Mouse (Mus musculus) hindbrain, embryonic 15.5 days (tissue): Measurements from ENCODE around the gene Fam171a1. TPM values are rescaled to one million over a fixed set of nuclear protein-coding genes. Genes with fewer than 3 reads are reported as not detected.
"Not testable (repeated sequence)": the region's sequence is repeated elsewhere in the genome, so short reads cannot be mapped to it uniquely, and the experiment has no call there.

Experiments used
- ATAC-seq: fragments of 200-750 bp; cut with Nextera tagmentation; 2 replicates; pipeline ENCODE4 v1.8.0; 2017; ENCODE audit warnings: low read depth, moderate number of reproducible peaks, moderate TSS enrichment; ENCODE audit not compliant: low FRiP score
- H3K27ac ChIP-seq: fragments of 300-500 bp; sonication (generic); replicated peaks from 2 replicates; pipeline ENCODE4 v1.5.1; 2015; ENCODE audit warnings: mild to moderate bottlenecking, inconsistent platforms
- H3K27me3 ChIP-seq: fragments of 300-500 bp; sonication (generic); 2 replicates; pipeline ENCODE4 v1.6.1; 2015; ENCODE audit warnings: control low read depth, inconsistent platforms
- H3K36me3 ChIP-seq: fragments of 300-500 bp; sonication (generic); 2 replicates; pipeline ENCODE4 v1.6.1; 2015; ENCODE audit warnings: control low read depth, inconsistent platforms
- H3K4me1 ChIP-seq: fragments of 300-500 bp; sonication (generic); replicated peaks from 2 replicates; pipeline ENCODE4 v1.6.1; 2015; ENCODE audit warnings: control low read depth, inconsistent platforms
- H3K4me2 ChIP-seq: fragments of 300-500 bp; sonication (generic); 2 replicates; pipeline ENCODE4 v1.6.1; 2015; ENCODE audit warnings: moderate library complexity, mild to moderate bottlenecking, inconsistent platforms
- H3K4me3 ChIP-seq: fragments of 300-500 bp; sonication (generic); 2 replicates; pipeline ENCODE4 v1.5.1; 2015; ENCODE audit warnings: mild to moderate bottlenecking, inconsistent platforms
- H3K9ac ChIP-seq: fragments of 300-500 bp; sonication (generic); 2 replicates; pipeline ENCODE4 v1.6.1; 2015; ENCODE audit warnings: inconsistent platforms
- H3K9me3 ChIP-seq: fragments of 300-500 bp; sonication (generic); 2 replicates; pipeline ENCODE4 v1.6.1; 2016; ENCODE audit warnings: control low read depth, inconsistent platforms
- WGBS: fragments of 180-500 bp; shearing (Covaris S2); methylation state at CpG from one replicate; pipeline ENCODE4 v1.1.7; 2015; 5-methylcytosine and 5-hydroxymethylcytosine counted together
- polyA plus RNA-seq: library from polyadenylated mRNA; unstranded; fragments of >200 nt; fragmentation: Nextera tagmentation; extraction: Ambion mirVana; gene quantifications from 2 replicates; pipeline ENCODE4 v1.2.1, GENCODE M21; 2015

Gene Fam171a1
- 48.2 and 49.5 TPM in 2 replicates for polyA plus RNA-seq

DNA sequence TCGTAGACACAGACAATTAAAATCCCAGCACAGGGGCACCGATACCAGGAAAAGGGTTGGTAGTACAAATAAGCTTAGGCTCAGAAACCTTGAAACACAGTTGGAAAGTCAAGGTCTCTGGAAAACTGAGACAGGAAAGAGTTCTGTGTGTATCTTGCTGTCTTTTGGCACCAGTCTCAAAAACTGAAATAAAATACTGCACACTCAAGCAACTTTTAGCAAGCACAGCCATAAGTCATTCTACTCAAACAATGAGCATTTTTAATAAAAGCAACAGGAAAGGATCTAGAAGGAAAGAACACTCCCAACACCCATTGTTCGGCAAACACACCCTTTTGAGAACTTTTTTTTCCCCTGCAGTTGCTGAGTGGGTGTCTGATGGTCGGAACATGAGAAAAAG lies at the start of gene Fam171a1:
Gene Fam171a1, plus strand, starts transcription at position 359 of the 400 bp plus-strand sequence.
- H3K27ac ChIP-seq = no peak within 1 kb of the TSS
- WGBS = 83% methylated on average over 4 of the region's 4 CpGs

GRCm38 (mm10) chr2:3069140-3069539 lies 44.9 kb upstream of the Fam171a1 start:
- Histone ChIP-seq H3K27ac (no peak overlapping the region), H3K36me3 (no peaks in the 10 kb centered on the region), H3K9ac (no peak overlapping the region), H3K9me3 (peaks cover 9% of the 10 kb centered on the region; the same call in 1 of the 2 replicates), H3K4me1 (no peaks in the 10 kb centered on the region), H3K4me3 (no peak overlapping the region), H3K27me3 (no peaks in the 10 kb centered on the region), H3K4me2 (no peak overlapping the region)
- 94% methylated on average over 1 of the region's 1 CpGs for WGBS
- ATAC-seq = no peak

More for the DNA sequence above, at the start of gene Fam171a1:
- no peaks in the 10 kb centered on the region; the same call in 1 of the 2 replicates for H3K4me1 ChIP-seq
- no peak for ATAC-seq
- no peaks in the 10 kb centered on the region for H3K36me3 ChIP-seq
- H3K9me3 ChIP-seq = no peaks in the 10 kb centered on the region
- no peak within 1 kb of the TSS for H3K4me3 ChIP-seq
- no peak within 1 kb of the TSS for H3K9ac ChIP-seq
- H3K27me3 ChIP-seq = no peaks in the 10 kb centered on the region
- no peak within 1 kb of the TSS for H3K4me2 ChIP-seq

DNA sequence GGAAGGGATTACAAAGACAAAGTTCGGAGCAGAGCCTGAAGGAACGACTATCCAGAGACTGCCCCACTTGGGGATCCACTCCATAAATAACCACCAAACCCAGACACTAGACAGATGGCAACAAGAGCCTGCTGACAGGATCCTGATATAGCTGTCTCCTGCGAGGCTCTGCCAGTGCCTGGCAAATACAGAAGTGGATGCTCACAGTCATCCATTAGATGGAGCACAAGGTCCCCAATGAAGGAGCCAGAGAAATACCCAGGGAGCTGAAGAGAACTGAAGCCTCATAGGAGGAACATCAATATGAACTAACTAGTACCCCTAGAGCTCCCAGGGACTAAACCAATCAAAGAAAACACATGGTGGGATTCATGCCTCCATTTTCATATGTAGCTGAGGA lies 25.7 kb upstream of the Fam171a1 start:
- H3K27me3 ChIP-seq, H3K4me2 ChIP-seq, H3K4me3 ChIP-seq, H3K9me3 ChIP-seq, H3K36me3 ChIP-seq, H3K4me1 ChIP-seq, H3K27ac ChIP-seq, H3K9ac ChIP-seq, ATAC-seq: not testable (repeated sequence)
- WGBS = 87% methylated on average over 3 of the region's 3 CpGs

- WGBS = 16% methylated on average over 1 of the region's 1 CpGs
- no peak overlapping the region for H3K4me2 ChIP-seq
- ATAC-seq = no peak
- no peak overlapping the region for H3K27ac ChIP-seq
- no peak overlapping the region for H3K4me3 ChIP-seq
- no peak overlapping the region for H3K9ac ChIP-seq
- H3K4me1 ChIP-seq = no peaks in the 10 kb centered on the region
- H3K36me3 ChIP-seq = no peaks in the 10 kb centered on the region
- no peaks in the 10 kb centered on the region for H3K9me3 ChIP-seq
- H3K27me3 ChIP-seq = no peaks in the 10 kb centered on the region
These were observed 24.8 kb upstream of the Fam171a1 start for GRCm38 (mm10) chr2:3089274-3089673.

GRCm38 (mm10) chr2:3096101-3096500 lies 17.9 kb upstream of the Fam171a1 start:
- Histone ChIP-seq H3K9me3 (no peaks in the 10 kb centered on the region), H3K4me2 (no peak overlapping the region), H3K9ac (no peak overlapping the region), H3K36me3 (no peaks in the 10 kb centered on the region), H3K27me3 (no peaks in the 10 kb centered on the region), H3K27ac (no peak overlapping the region), H3K4me3 (no peak overlapping the region), H3K4me1 (no peaks in the 10 kb centered on the region)
- WGBS = 81% methylated on average over 1 of the region's 1 CpGs
- no peak for ATAC-seq

DNA sequence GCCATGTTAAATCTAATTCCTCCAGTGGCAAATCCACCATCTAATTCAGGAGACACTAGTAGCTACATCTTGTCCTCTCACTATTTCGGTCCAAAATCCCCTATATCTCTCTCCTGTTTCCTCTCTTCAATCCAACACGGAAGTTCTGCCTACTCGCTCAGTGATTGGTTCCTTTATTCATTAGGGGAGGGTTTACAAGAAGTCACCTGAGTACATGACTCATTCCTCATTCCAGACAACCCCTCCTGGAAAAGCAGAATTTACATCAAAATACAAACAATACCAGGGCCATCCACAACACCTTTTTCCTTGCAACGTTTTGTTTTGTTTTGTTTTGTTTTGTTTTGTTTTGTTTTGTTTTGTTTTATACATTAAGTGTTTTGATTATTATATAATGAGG lies 14.1 kb upstream of the Fam171a1 start:
- H3K27ac ChIP-seq = no peak overlapping the region
- ATAC-seq = no peak
- no peaks in the 10 kb centered on the region for H3K9me3 ChIP-seq
- H3K4me3 ChIP-seq = no peak overlapping the region
- H3K36me3 ChIP-seq = no peaks in the 10 kb centered on the region
- no peaks in the 10 kb centered on the region for H3K4me1 ChIP-seq
- 80% methylated on average over 4 of the region's 4 CpGs for WGBS
- no peak overlapping the region for H3K4me2 ChIP-seq
- H3K27me3 ChIP-seq = no peaks in the 10 kb centered on the region
- H3K9ac ChIP-seq = no peak overlapping the region

- no peak for ATAC-seq
These were observed 12.6 kb upstream of the Fam171a1 start for GRCm38 (mm10) chr2:3101292-3101957.

GRCm38 (mm10) chr2:3102360-3102759 lies 11.7 kb upstream of the Fam171a1 start:
- no peak overlapping the region for H3K4me3 ChIP-seq
- 86% methylated on average over 3 of the region's 3 CpGs for WGBS
- H3K27me3 ChIP-seq = no peaks in the 10 kb centered on the region
- no peak overlapping the region for H3K4me2 ChIP-seq
- ATAC-seq = no peak
- no peaks in the 10 kb centered on the region for H3K36me3 ChIP-seq
- H3K27ac ChIP-seq = no peak overlapping the region
- H3K9me3 ChIP-seq = no peaks in the 10 kb centered on the region
- H3K9ac ChIP-seq = no peak overlapping the region
- H3K4me1 ChIP-seq = no peaks in the 10 kb centered on the region

More at GRCm38 (mm10) chr2:3101292-3101957, 12.6 kb upstream of the Fam171a1 start:
- Histone ChIP-seq H3K9me3 (no peaks in the 10 kb centered on the region), H3K4me1 (no peaks in the 10 kb centered on the region), H3K9ac (no peak overlapping the region), H3K27ac (no peak overlapping the region), H3K4me3 (no peak overlapping the region), H3K36me3 (no peaks in the 10 kb centered on the region), H3K27me3 (no peaks in the 10 kb centered on the region), H3K4me2 (no peak overlapping the region)
- WGBS = 90% methylated on average over 2 of the region's 2 CpGs

DNA sequence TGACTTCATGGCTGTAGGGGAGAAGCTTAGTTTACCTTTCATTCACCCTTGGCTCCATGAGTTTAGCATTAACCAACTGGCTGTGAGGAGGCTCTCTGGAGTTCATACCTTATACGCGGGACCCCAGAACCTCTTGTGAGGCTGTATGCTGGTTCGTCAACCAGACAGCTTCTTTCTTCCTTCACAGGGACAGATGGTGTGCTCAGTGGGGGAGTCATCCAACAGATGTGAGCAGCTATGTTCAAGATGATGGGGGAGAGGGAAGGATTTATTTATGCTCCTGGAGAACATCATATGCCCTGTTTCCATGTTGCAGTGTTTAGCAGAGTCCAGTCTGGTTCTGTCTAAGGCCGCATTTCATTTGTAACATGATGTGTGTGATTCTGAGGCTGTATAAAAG lies 6.6 kb upstream of the Fam171a1 start:
- no peaks in the 10 kb centered on the region for H3K4me1 ChIP-seq

DNA sequence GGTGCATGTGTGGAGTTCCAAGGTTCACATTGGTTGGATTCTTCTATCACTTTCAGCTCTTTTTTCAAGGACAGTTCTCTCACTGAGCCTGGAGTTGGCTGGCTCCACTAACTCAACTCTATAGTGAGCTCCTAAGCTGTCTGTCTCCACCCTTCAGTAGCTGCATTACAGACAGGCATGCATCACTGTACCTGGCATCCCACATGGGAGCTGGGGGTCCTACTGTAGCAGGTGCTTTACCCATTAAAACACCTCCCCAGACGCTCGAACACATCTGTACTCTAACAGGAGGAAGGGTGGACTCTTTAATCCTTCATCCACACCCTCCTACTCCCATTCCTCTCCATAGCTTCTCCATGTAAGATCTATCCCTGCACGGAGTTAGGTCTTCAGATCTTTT lies 5.6 kb upstream of the Fam171a1 start:
- Histone ChIP-seq H3K27ac (no peak overlapping the region), H3K4me1 (no peaks in the 10 kb centered on the region), H3K27me3 (no peaks in the 10 kb centered on the region), H3K9ac (no peak overlapping the region), H3K36me3 (no peaks in the 10 kb centered on the region), H3K4me2 (no peak overlapping the region), H3K9me3 (no peaks in the 10 kb centered on the region), H3K4me3 (no peak overlapping the region)
- no peak for ATAC-seq
- WGBS = 93% methylated on average over 3 of the region's 3 CpGs

More for the DNA sequence above, 6.6 kb upstream of the Fam171a1 start:
- Histone ChIP-seq H3K27ac (no peak overlapping the region), H3K4me3 (no peak overlapping the region), H3K9me3 (no peaks in the 10 kb centered on the region), H3K4me2 (no peak overlapping the region), H3K9ac (no peak overlapping the region), H3K36me3 (no peaks in the 10 kb centered on the region), H3K27me3 (no peaks in the 10 kb centered on the region)
- ATAC-seq = no peak
- WGBS = 74% methylated on average over 4 of the region's 4 CpGs

GRCm38 (mm10) chr2:3108834-3109233 lies 5.2 kb upstream of the Fam171a1 start:
- no peaks in the 10 kb centered on the region for H3K4me1 ChIP-seq
- WGBS = 74% methylated on average over 1 of the region's 1 CpGs
- H3K36me3 ChIP-seq = no peaks in the 10 kb centered on the region
- no peak overlapping the region for H3K4me3 ChIP-seq
- no peaks in the 10 kb centered on the region for H3K9me3 ChIP-seq
- no peak overlapping the region for H3K27ac ChIP-seq
- no peak overlapping the region for H3K4me2 ChIP-seq
- no peak for ATAC-seq
- no peak overlapping the region for H3K9ac ChIP-seq
- H3K27me3 ChIP-seq = no peaks in the 10 kb centered on the region

- Histone ChIP-seq H3K4me3 (peak overlapping the region; percentile 61), H3K4me1 (peaks cover 22% of the 10 kb centered on the region), H3K36me3 (no peaks in the 10 kb centered on the region), H3K4me2 (peak overlapping the region; percentile 87), H3K27me3 (no peaks in the 10 kb centered on the region), H3K9ac (peak overlapping the region; percentile 69), H3K27ac (peak overlapping the region; percentile 95), H3K9me3 (no peaks in the 10 kb centered on the region)
- WGBS = 31% methylated on average over 2 of the region's 2 CpGs
- peak; percentile 72 for ATAC-seq
These were observed 3.8 kb downstream of the Fam171a1 start for GRCm38 (mm10) chr2:3117855-3118202.
